Mouse (Mus musculus): ENCODE measurements at regions not wholly inside any gene's neighbourhood (a gene's known extent, or its start where the extent isn't known, plus 50 kb on each side); places are given as distances from the start of the nearest gene placed in this dataset.

DNA sequence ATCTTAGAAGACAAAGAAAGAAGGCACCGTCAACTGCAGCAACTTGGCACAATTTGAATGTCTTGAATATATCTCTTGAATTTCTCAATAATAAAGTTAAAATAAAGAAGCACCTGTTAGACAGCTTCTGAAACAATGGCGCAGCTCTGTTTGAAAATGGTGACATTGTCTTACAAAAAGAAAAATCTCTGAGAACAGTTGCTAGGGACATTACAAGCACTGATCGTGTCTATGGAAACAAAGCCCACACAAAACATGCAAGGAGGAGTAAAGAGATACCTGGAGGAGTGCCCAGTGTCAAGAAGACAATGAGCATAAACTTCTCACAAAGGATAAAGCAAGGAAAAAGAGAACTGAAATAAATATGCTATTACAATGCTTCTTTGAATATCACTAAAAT, 841.2 kb upstream of the Adgrl3 start:
- no peak for DNase-seq

DNA sequence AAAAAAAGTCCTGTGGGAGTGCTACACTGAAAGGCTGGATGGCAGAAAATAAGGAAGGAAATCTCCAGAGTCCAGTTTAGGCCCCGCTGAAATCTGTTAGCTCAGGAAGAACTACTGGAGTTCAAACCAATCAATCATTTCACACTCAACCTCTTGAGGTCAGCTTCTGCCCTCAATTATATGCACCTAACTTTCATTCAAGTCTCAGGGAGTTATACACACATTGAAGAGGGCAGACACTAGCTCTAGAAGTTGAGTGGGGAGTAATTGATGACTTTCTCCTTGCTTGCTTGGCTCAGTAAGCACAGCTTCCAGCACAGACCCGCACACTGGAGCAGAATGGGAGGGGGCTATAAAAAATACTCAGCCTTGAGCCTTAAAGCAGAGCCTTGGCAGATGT, 839.7 kb upstream of the Adgrl3 start:
- DNase-seq = no peak

DNA sequence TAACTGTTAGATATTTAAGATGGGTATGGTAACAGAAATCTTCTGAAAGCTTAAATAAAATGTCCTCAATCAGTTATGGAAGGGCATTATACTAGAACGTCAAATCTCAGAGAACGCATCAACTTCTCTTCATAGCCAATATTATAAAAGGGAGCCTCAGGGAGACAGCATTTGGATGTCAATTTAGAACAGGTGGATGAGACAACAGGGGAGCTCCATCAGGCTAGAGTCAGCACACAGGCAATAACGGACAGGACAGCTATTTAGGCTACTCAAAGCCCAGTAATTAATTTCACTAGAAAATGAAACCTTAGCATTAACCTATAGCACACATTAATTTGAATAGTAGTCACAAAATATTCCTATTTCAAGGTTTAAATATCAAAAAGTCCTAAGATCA, 827.5 kb upstream of the Adgrl3 start:
- peak; percentile 14 to 23 for DNase-seq

DNA sequence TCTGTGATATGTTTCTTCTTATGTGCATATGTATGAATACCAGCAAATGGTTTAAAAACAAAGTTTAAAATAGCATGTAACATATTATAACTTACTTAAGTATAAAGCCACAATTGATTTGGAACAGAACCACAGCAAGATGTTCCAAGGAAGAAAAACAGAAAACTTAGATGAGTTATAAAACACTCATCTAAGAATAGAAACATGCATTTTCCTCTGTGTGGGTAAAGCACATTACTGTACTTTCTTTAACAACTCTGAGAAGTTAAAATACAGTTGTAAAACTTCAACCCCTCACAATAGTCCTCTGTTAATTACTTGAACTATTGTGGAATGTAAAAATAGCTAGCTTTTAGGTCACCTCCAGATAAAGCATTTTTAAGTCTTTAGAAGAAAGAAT, 820.3 kb upstream of the Adgrl3 start:
- DNase-seq = no peak

DNA sequence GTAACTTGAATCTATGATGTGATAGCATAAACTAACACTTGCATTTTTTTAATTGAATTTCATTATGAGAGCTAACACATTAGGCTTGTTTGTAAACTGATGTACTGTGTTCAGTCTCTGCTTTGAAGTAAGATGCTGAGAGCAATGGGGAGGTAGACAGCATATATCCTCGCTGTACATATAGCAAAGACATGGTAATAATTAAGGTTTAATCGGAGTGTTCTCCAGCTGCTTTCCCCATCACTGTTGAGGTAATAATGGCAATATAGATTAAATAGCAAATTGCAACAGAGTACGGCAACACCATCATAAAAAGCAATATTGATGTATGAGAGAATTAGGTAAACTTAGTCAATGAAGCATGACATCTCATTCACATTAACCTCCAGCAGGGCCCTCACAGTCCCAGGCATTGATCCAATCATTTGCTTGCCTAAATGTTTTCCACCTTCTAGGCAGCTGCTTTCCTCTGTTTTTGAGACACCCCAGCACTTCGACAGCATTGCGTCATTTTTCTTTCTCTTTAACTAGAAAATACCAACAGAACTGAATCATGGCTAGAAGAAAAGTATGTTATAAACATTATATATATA, 771.3 kb upstream of the Adgrl3 start:
- no peak for DNase-seq

DNA sequence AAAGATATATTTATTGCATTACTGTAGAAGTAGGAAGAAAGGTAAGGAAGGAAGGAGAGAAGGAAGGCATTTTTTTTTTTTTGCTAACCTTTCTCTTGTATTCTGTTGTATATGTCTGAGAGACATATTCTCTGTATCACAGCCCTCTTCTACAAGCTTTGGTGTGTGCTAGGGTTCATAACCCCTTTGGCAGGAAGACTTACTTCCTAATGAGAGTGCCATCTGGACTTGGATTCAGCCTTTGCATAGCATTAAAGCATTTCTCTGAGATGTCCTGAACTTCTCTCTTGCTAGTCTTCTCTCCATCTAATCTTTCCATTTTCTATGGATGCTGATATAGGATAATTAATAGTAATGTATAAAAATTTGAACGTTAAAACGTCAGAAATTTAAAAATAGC, 768.0 kb upstream of the Adgrl3 start:
- no peak for DNase-seq

DNA sequence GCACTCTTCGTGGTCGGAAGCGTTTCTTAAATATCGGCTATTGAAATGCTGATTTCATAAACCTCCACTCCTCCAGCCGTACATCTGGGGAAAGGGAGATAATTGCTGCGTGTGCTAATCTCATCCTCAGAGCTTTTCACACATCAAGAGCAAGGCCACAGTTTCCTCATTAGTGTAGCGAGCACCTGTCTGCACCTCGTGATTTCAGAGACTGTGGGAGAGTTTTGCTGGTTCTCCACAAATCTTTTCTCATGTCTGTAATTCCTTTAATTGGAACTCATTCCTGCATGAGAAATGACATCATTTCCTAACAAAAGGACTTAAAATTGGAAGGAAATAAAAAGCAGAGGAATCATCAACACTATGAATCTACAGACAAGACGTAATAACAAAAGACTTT, 764.9 kb upstream of the Adgrl3 start:
- DNase-seq = no peak

DNA sequence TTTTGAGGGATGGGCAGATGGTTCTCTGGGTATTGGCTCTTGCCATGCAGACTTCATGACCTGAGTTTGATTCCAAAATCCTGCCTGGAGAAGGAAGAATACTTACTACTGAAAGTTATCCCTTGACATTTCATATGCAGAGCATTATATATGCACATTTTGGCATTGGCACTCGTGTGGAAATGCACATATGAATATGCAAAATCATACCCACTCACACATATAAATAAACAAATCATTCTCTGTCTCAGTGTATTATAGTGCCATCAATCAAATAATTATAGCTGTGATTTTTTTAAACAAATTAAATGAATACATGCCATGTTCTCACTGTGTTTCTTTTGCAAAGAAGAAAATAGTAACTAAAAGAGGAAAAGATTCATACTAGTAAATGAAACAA, 745.3 kb upstream of the Adgrl3 start:
- no peak for DNase-seq

DNA sequence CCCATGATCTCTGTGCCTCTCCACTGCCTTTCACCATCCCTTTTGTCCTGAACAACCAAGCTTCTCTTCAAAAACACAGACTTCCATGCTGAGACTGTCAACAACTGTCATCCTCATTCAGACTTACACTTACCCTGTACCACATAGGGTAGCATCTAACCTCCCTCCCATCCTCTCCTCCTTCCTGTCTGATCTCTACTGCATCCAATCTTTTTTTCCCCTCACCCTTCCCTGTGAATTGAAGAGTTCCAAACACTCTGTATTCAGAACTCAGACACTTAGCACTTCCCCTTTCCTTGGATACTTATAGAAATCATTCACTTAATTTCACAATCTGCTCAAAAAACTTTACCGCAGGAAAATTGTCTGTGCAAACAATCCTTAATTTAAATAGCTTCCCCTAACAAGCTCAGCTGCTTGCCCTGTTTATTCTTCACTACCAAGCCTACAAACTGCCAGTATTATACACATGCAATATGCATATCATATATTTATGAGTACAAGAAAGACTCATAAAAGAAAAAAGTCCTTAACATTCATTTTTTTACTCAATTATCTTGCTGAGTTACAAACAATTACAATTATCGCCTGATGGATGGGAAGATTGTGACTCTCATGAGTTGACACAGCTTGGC, 744.6 kb upstream of the Adgrl3 start:
- DNase-seq = no peak
